Mouse (Mus musculus): ENCODE measurements around the gene Tvp23a. TPM values are rescaled to one million over a fixed set of nuclear protein-coding genes. Genes with fewer than 3 reads are reported as not detected.

Gene Tvp23a
- polyA plus RNA-seq, 1 experiment from 2014 or later, result 2.4 TPM

DNA sequence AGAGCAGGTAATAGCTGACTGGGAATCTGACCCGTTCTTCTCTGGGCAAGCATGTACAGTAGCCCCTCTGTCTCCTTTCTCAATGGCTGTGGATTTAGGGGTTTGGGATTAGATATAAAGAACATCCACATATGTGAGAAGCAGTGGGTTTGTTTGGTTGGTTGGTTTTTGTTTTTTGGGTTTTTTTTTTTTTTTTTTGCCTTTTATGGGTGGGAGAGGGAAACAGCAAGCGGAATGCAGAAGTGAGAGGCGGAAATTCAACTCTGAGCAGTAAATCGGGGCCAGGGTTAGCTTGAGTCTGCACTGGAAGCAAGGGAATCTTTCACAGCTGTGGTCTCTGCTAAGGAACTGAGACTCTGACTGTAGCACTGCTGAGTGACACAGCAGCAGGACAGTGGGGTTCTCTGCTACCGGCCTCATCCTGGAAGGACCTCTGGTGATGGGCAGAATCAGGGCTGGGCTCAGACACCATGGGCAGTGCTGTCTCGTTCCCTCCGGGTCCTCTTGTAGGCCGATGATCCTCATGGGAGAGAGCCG is 29.4 kb downstream of the Tvp23a start:
- no peak overlapping the region for H3K27ac ChIP-seq (replicated peaks)
- DNase-seq (ENCODE audit: low spot score) (no peak), ATAC-seq (ENCODE audit: low FRiP score, low TSS enrichment) (no peak)
- no peak overlapping the region for H3K9ac ChIP-seq (ENCODE audit: low read length)
- TF ChIP-seq EP300 (optimal IDR thresholded peaks at IDR 0.05) (no peak), CTCF (IDR thresholded peaks at IDR 0.05; ENCODE audit: low read depth) (no peak)
- no peaks in the 10 kb centered on the region for H3K9me3 ChIP-seq (ENCODE audit: control insufficient read depth, low read length)
- H3K4me1 ChIP-seq (replicated peaks; ENCODE audit: control insufficient read depth, insufficient read depth), result no peaks in the 10 kb centered on the region
- no peak overlapping the region for H3K4me3 ChIP-seq (ENCODE audit: low read depth, low read length)
- H3K4me2 ChIP-seq (replicated peaks; ENCODE audit: low read depth), result no peak overlapping the region
- H3K27me3 ChIP-seq (ENCODE audit: control insufficient read depth, insufficient read depth, low read length), result no peaks in the 10 kb centered on the region
- H3K36me3 ChIP-seq (ENCODE audit: control insufficient read depth, insufficient read depth, low read length), result peaks cover 12% of the 10 kb centered on the region; the same call in 1 of the 2 replicates
- WGBS, result 91% methylated on average over 9 of the region's 9 CpGs

DNA sequence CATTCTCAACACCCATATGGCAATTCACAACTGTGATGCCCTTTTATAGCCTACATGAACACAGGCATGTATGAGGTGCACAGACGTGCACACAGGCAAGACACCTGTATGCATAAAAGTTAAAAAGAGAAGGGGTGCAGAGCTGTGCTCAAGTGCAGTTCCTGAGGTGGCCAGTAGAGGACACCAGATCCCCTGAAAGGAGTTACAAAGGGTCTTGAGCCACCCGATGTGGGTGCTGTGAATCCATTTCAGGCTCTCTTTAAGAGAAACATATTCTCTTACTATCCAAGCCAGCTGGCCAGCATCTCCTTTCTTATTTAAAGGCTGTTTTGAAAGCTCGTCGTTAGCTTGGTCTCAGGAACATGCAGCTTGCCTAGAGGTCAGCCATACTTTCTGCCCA is 30.3 kb downstream of the Tvp23a start:
- H3K27ac ChIP-seq (replicated peaks), result no peak overlapping the region
- peak; percentile 61 for TF ChIP-seq CTCF (IDR thresholded peaks at IDR 0.05; ENCODE audit: low read depth)
- no peak for TF ChIP-seq EP300 (optimal IDR thresholded peaks at IDR 0.05)
- H3K4me2 ChIP-seq (replicated peaks; ENCODE audit: low read depth), result no peak overlapping the region
- DNase-seq (ENCODE audit: low spot score), result no peak
- H3K27me3 ChIP-seq (ENCODE audit: control insufficient read depth, insufficient read depth, low read length), result no peaks in the 10 kb centered on the region
- no peaks in the 10 kb centered on the region for H3K9me3 ChIP-seq (ENCODE audit: control insufficient read depth, low read length)
- H3K4me3 ChIP-seq (ENCODE audit: low read depth, low read length), result no peak overlapping the region
- no peak overlapping the region for H3K9ac ChIP-seq (ENCODE audit: low read length)
- peaks cover 11% of the 10 kb centered on the region; the same call in 1 of the 2 replicates for H3K36me3 ChIP-seq (ENCODE audit: control insufficient read depth, insufficient read depth, low read length)
- no peaks in the 10 kb centered on the region for H3K4me1 ChIP-seq (replicated peaks; ENCODE audit: control insufficient read depth, insufficient read depth)
- WGBS, result 93% methylated on average over 4 of the region's 4 CpGs
- ATAC-seq (ENCODE audit: low FRiP score, low TSS enrichment), result no peak

DNA sequence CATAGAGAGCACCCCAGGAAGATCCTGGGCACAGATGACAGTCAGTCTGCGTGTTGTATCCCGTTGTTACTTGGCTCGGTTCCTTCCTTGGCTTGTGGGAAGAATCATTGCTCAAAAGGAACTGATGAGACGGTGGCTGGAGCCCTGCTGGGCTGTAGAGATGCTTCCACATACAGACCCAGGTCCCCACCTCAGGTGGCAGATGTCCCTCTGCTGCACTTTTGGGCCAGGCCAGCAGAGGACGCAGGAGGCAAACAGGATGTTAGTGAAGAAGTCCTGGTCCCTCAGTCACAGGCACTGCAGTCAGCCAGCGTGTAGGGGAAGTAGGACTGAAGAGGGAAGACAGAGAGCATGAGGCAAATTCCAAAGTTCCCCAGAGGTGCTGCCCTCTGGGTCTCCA is 31.2 kb downstream of the Tvp23a start:
- peak; percentile 66 for TF ChIP-seq CTCF (IDR thresholded peaks at IDR 0.05; ENCODE audit: low read depth)
- no peak for TF ChIP-seq EP300 (optimal IDR thresholded peaks at IDR 0.05)
- DNase-seq (ENCODE audit: low spot score) (no peak), ATAC-seq (ENCODE audit: low FRiP score, low TSS enrichment) (no peak)
- Histone ChIP-seq H3K27ac (replicated peaks) (no peak overlapping the region), H3K27me3 (ENCODE audit: control insufficient read depth, insufficient read depth, low read length) (no peaks in the 10 kb centered on the region), H3K4me1 (replicated peaks; ENCODE audit: control insufficient read depth, insufficient read depth) (no peaks in the 10 kb centered on the region), H3K9ac (ENCODE audit: low read length) (no peak overlapping the region), H3K9me3 (ENCODE audit: control insufficient read depth, low read length) (no peaks in the 10 kb centered on the region), H3K4me3 (ENCODE audit: low read depth, low read length) (no peak overlapping the region), H3K4me2 (replicated peaks; ENCODE audit: low read depth) (no peak overlapping the region), H3K36me3 (ENCODE audit: control insufficient read depth, insufficient read depth, low read length) (0 out of 2 replicates have a peak, but pooled peaks cover 6% of the 10 kb centered on the region)
- 78% methylated on average over 6 of the region's 6 CpGs for WGBS

DNA sequence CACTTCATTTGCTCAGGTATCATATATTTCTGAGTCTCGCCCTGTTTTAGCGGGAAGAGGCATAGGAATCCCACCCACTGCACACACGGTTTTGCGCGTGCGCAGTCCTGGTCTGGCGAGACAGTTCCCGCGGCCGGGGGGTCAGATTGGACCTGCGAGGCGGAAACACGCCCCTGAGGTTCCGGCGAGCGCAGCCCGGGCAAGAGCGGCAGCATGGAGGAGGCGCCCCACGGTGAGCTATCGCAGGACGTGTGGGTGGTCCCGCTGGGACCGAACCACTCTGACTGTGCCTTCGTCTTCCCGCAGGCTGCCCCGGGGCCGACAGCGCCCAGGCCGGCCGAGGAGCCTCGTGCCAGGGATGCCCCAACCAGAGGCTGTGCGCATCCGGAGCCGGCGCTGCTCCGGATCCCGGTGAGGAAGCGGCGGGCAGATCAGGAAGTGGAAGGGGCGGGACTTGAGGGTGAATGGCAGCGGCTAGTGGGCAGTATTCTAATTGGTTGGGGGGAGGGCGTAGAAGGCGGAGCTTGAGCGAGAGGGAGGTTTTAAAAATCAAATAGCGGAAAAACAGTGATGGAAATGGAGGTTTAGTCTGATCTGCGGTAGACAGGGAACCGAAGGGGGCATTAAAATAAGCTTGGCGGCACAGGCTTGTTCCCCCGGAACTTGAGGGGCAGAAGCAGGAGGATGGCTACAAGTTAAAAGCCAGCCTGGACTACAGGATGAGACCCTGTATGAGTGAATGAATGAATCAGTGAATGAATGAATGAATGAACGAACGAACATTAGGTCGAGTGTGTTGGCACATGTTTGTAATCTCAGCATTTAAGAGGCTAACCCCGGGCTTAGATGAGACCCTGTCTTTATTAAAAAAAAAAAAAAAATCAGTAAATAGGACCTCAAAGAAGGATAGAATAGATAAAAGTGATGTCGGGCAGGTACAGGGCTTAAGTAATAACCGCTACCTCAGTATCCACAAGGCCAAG is 35.1 kb downstream of the Tvp23a start, which contains the start of gene Nubp1:
Gene Nubp1 (plus strand): TSS at position 185 of the 983 bp plus-strand sequence.
- Histone ChIP-seq H3K9ac (ENCODE audit: low read length) (peak within 1 kb of the TSS; percentile 70), H3K4me1 (replicated peaks; ENCODE audit: control insufficient read depth, insufficient read depth) (no peaks in the 10 kb centered on the region), H3K4me2 (replicated peaks; ENCODE audit: low read depth) (peak within 1 kb of the TSS; percentile 63), H3K9me3 (ENCODE audit: control insufficient read depth, low read length) (no peaks in the 10 kb centered on the region), H3K4me3 (ENCODE audit: low read depth, low read length) (peak within 1 kb of the TSS; percentile 60), H3K27ac (replicated peaks) (peak within 1 kb of the TSS; percentile 90), H3K36me3 (ENCODE audit: control insufficient read depth, insufficient read depth, low read length) (0 out of 2 replicates have a peak, but pooled peaks cover 6% of the 10 kb centered on the region), H3K27me3 (ENCODE audit: control insufficient read depth, insufficient read depth, low read length) (no peaks in the 10 kb centered on the region)
- TF ChIP-seq EP300 (optimal IDR thresholded peaks at IDR 0.05), result no peak
- peak; percentile 41 for TF ChIP-seq CTCF (IDR thresholded peaks at IDR 0.05; ENCODE audit: low read depth)
- peak; percentile 91 for DNase-seq (ENCODE audit: low spot score)
- peak; percentile 97 for ATAC-seq (ENCODE audit: low FRiP score, low TSS enrichment)
- 3% methylated on average over 56 of the region's 56 CpGs for WGBS

DNA sequence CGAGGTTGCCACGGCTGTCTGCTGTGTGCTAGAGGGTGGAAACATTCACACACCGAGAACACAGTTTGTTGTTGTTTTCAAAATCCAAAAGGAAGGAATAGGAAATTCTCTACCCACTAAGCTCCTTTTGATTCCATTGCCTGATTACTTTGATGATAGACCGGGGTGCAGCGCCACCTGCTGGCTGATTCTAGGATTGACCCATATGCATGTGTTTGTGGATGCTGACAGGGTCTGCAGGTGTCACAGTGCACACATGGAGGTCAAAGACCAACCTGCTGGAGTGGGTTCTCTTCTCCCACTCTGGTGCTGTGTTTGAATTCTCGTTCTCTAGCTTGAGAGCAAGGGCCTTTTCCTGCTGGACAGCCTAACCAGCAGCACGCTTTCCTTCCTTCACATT is 48.0 kb downstream of the Tvp23a start:
- ATAC-seq (ENCODE audit: low FRiP score, low TSS enrichment), result no peak
- Histone ChIP-seq H3K9me3 (ENCODE audit: control insufficient read depth, low read length) (no peaks in the 10 kb centered on the region), H3K27ac (replicated peaks) (no peak overlapping the region), H3K4me3 (ENCODE audit: low read depth, low read length) (no peak overlapping the region), H3K4me2 (replicated peaks; ENCODE audit: low read depth) (no peak overlapping the region), H3K36me3 (ENCODE audit: control insufficient read depth, insufficient read depth, low read length) (no peaks in the 10 kb centered on the region), H3K4me1 (replicated peaks; ENCODE audit: control insufficient read depth, insufficient read depth) (0 out of 2 replicates have a peak, but pooled peaks cover 3% of the 10 kb centered on the region), H3K27me3 (ENCODE audit: control insufficient read depth, insufficient read depth, low read length) (no peaks in the 10 kb centered on the region), H3K9ac (ENCODE audit: low read length) (no peak overlapping the region)
- peak; percentile 77 for DNase-seq (ENCODE audit: low spot score)
- WGBS, result 29% methylated on average over 7 of the region's 7 CpGs
- TF ChIP-seq CTCF (IDR thresholded peaks at IDR 0.05; ENCODE audit: low read depth), result peak; percentile 98
- TF ChIP-seq EP300 (optimal IDR thresholded peaks at IDR 0.05), result no peak

Measured in stomach, postnatal 0 days (tissue).